Mouse (Mus musculus) ES-E14 (cell line): ENCODE measurements around the gene Lsm14a. TPM values are rescaled to one million over a fixed set of nuclear protein-coding genes. Genes with fewer than 3 reads are reported as not detected.

ENCODE experiments used
- DNase-seq: peaks from one replicate; pipeline ENCODE4 v3.0.0-alpha.2; 2013; ENCODE audit warnings: low read depth, low spot score
- H3K27ac ChIP-seq: 2 replicates; pipeline ENCODE4 v1.5.1; 2012; ENCODE audit warnings: low read depth, mild to moderate bottlenecking, low read length, moderate library complexity, mixed read lengths; ENCODE audit not compliant: poor library complexity, insufficient read depth, severe bottlenecking
- H3K36me3 ChIP-seq: 2 replicates; pipeline ENCODE4 v1.6.1; 2012; ENCODE audit warnings: mild to moderate bottlenecking, low read length, moderate library complexity, mixed read lengths; ENCODE audit not compliant: control insufficient read depth, poor library complexity, insufficient read depth, severe bottlenecking
- H3K4me1 ChIP-seq, 2 experiments: fragments of 150-350 bp in 1 of 2; sonication (generic) in 1 of 2; 2 replicates each; pipeline ENCODE4 v1.6.1; 2012; ENCODE audit warnings: low read length in 2 of 2, mild to moderate bottlenecking in 1 of 2, mixed read lengths in 1 of 2; ENCODE audit not compliant: control insufficient read depth in 2 of 2, insufficient read depth in 2 of 2, poor library complexity in 1 of 2
- H3K4me3 ChIP-seq, 2 experiments: fragments of 150-350 bp in 1 of 2; sonication (generic) in 1 of 2; 2 replicates each; pipeline ENCODE4 v1.5.1; 2012; ENCODE audit warnings: low read length in 2 of 2, low read depth in 1 of 2, mild to moderate bottlenecking in 1 of 2, mixed read lengths in 1 of 2; ENCODE audit not compliant: insufficient read depth in 1 of 2, poor library complexity in 1 of 2, severe bottlenecking in 1 of 2
- H3K9ac ChIP-seq: 2 replicates; pipeline ENCODE4 v1.6.1; 2012; ENCODE audit warnings: low read depth, mild to moderate bottlenecking, low read length, mixed read lengths; ENCODE audit not compliant: poor library complexity, insufficient read depth, severe bottlenecking
- H3K9me3 ChIP-seq: fragments of 150-350 bp; sonication (generic); 2 replicates; pipeline ENCODE4 v1.6.1; 2012; ENCODE audit warnings: low read depth, mild to moderate bottlenecking, low read length; ENCODE audit not compliant: control insufficient read depth, insufficient read depth
- CHD2 ChIP-seq: IDR thresholded peaks from 2 replicates; pipeline ENCODE4 v1.6.1; 2014; ENCODE audit warnings: mild to moderate bottlenecking, low read depth, low read length, inconsistent platforms
- HCFC1 ChIP-seq: IDR thresholded peaks from 2 replicates; pipeline ENCODE4 v1.6.1; 2012; ENCODE audit warnings: low read length, inconsistent platforms, borderline replicate concordance; ENCODE audit not compliant: insufficient read depth
- MAFK ChIP-seq: IDR thresholded peaks from 2 replicates; pipeline ENCODE4 v1.6.1; 2014; ENCODE audit warnings: mild to moderate bottlenecking, low read depth, low read length, inconsistent platforms; ENCODE audit not compliant: insufficient read depth
- ZC3H11A ChIP-seq: IDR thresholded peaks from 2 replicates; pipeline ENCODE4 v1.6.1; 2012; ENCODE audit warnings: low read depth, mild to moderate bottlenecking, inconsistent platforms, low read length, borderline replicate concordance
- ZNF384 ChIP-seq: IDR thresholded peaks from 2 replicates; pipeline ENCODE4 v1.6.1; 2012; ENCODE audit warnings: low read depth, low read length, inconsistent platforms
- in situ Hi-C, 2 experiments: fragments of 600-800 bp; cut with MboI; formaldehyde crosslinking; loops; one replicate each; pipeline ENCODE4 v1.15.1; 2025; ENCODE audit warnings: low sequenced_read_pairs in 2 of 2, inconsistent platforms in 1 of 2; ENCODE audit not compliant: unreplicated experiment in 2 of 2
- total RNA-seq: library from RNA; depleted of rRNA; stranded (reverse); fragments of 300-350 nt; gene quantifications from 2 replicates; pipeline ENCODE4 v1.2.3, GENCODE M21; 2012; rRNA removed

Gene Lsm14a
- total RNA-seq, result 69.3 and 72.7 TPM in 2 replicates

DNA sequence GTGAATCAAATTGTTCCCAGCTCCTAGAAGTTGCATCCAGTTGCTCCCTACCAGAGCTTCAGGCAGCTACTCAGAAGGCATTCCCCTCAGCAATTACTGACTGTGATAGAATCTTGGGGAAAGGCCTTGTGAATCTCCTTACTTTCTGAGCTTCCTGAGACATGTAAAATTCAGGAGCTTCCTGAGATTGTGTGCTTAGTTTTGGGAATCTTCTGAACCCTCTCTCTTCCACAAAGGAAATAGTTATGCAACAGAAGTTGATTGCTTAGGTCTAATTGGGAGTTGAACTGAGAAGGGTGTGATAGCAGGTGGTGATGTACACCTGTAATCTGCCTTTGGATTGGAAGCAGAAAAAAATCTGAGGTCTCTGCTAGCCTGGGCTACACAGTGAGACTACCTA is at the start of gene Lsm14a:
Lsm14a (minus strand) TSS at position 101 of the 400 bp plus-strand sequence.
- Histone ChIP-seq H3K4me1 (0 out of 4 replicates have a peak, but pooled peaks cover 0 to 2% of the 10 kb centered on the region in 2 experiments), H3K27ac (no peak within 1 kb of the TSS), H3K9me3 (no peaks in the 10 kb centered on the region), H3K4me3 (no peak within 1 kb of the TSS), H3K36me3 (no peaks in the 10 kb centered on the region), H3K9ac (no peak within 1 kb of the TSS)
- in situ Hi-C loops, result no loop called here
- TF ChIP-seq HCFC1 (no peak), MAFK (no peak), ZNF384 (no peak), CHD2 (no peak), ZC3H11A (no peak)
- no peak for DNase-seq

DNA sequence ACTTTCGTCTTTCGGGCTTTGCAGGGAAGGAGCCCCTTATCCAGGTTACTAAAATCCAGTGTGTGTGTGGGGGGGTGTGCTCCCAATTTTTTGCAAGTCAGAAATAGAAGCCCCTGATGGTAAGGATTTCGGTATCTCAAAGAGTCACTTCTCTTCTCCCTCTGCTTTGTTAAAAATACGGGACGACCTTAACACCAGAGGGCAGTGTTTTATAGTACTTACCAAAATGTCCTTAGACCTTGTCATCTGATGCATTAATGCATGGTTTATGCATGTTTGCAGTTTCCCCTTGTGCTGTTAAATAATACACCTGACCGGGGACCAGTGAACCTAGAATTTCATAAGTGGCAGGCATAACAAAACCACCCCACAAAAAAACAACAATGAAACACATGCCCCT is 45.8 kb upstream of the Lsm14a start:
- no peak for TF ChIP-seq CHD2
- no peak for TF ChIP-seq ZNF384
- no peak for TF ChIP-seq HCFC1
- TF ChIP-seq MAFK, result no peak
- no peak for TF ChIP-seq ZC3H11A
- H3K4me1 ChIP-seq, result peaks cover 0 to 4% of the 10 kb centered on the region in 2 experiments; a peak in 1 of 4 replicates
- no peaks in the 10 kb centered on the region for H3K9me3 ChIP-seq
- in situ Hi-C loops, result no loop called here
- no peaks in the 10 kb centered on the region for H3K36me3 ChIP-seq
- no peak for DNase-seq
- no peak overlapping the region for H3K9ac ChIP-seq
- H3K4me3 ChIP-seq, result no peak overlapping the region
- H3K27ac ChIP-seq, result no peak overlapping the region

DNA sequence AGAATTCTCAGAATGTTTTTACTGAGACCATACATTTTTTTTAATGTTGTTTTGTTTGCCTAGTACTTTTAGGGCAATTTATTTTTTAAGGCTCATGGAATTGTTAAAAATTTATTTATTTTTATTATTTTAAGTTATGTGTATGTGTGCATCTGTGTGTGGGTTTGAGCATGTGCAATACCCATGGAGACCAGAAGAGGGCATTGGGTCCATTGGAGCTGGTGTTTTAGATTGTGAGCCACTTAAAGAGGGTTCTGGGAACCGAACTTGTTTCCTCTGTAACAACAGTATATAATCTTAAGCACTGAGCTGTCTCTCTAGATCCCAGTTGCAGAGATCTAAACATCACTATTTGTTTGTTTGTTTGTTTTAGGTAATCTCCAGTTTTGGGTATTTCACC is 40.5 kb upstream of the Lsm14a start:
- TF ChIP-seq MAFK, result no peak
- no peak for TF ChIP-seq CHD2
- no peak for TF ChIP-seq ZC3H11A
- no peak for TF ChIP-seq HCFC1
- no peak for TF ChIP-seq ZNF384
- no peak overlapping the region for H3K4me3 ChIP-seq
- in situ Hi-C loops, result no loop called here
- no peaks in the 10 kb centered on the region for H3K9me3 ChIP-seq
- H3K27ac ChIP-seq, result no peak overlapping the region
- H3K36me3 ChIP-seq, result no peaks in the 10 kb centered on the region
- no peak overlapping the region for H3K9ac ChIP-seq
- peaks cover 0 to 2% of the 10 kb centered on the region in 2 experiments; a peak in 1 of 4 replicates for H3K4me1 ChIP-seq
- DNase-seq, result peak; percentile 25

DNA sequence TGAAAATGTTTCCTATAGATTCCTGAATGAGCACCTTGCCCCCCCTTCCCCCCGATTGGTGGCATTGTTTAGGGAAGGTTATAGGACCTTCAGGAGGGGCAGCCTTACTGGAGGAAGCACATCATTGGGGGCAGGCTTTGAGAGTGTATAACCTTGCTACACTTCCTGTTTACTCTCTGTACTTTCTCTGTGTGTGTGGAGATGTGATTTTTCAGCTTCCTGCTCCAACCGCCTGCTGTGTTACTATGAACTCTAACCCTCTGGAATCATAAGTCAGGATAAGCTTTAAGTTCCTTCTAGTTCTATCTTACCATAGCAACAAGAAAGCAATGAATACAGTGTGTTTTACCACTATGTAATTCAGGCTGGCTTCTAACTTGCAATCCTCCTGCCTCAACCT is 28.1 kb upstream of the Lsm14a start:
- Histone ChIP-seq H3K27ac (no peak overlapping the region), H3K4me1 (no peaks in the 10 kb centered on the region; a peak in 1 of 4 replicates), H3K4me3 (no peak overlapping the region), H3K9ac (no peak overlapping the region), H3K9me3 (no peaks in the 10 kb centered on the region), H3K36me3 (no peaks in the 10 kb centered on the region)
- TF ChIP-seq HCFC1 (no peak), MAFK (no peak), ZC3H11A (no peak), CHD2 (no peak), ZNF384 (no peak)
- in situ Hi-C loops, result loop anchor here in 1 of 2 experiments (25.0 kb wide), 1 partner anchor 241 kb away; the partner anchor contains the start of gene Kctd15
- DNase-seq, result no peak
